Mouse (Mus musculus): ENCODE measurements around the gene Ms4a6d. TPM values are rescaled to one million over a fixed set of nuclear protein-coding genes. Genes with fewer than 3 reads are reported as not detected.
"Not testable (repeated sequence)": the region's sequence is repeated elsewhere in the genome, so short reads cannot be mapped to it uniquely, and the experiment has no call there.

Gene Ms4a6d
- polyA plus RNA-seq, 1 experiment: 2.5 TPM

- no peak for TF ChIP-seq POLR2A (IDR thresholded peaks at IDR 0.05; ENCODE audit: borderline replicate concordance, extremely low read depth, low read depth, low read length)
- TF ChIP-seq CTCF (IDR thresholded peaks at IDR 0.05; ENCODE audit: insufficient read depth, low read length): no peak
- WGBS: 41% methylated on average over 2 of the region's 2 CpGs
- no peak overlapping the region for H3K4me3 ChIP-seq (replicated peaks; ENCODE audit: extremely low read depth, low read depth, low read length)
- DNase-seq: no peak
- no peaks in the 10 kb centered on the region for H3K4me1 ChIP-seq (ENCODE audit: control insufficient read depth, insufficient read depth, low read length)
Observed at GRCm38 (mm10) chr19:11589891-11590449, 14.7 kb downstream of the Ms4a6d start.

GRCm38 (mm10) chr19:11589205-11589604, 15.4 kb downstream of the Ms4a6d start:
- no peak overlapping the region for H3K4me3 ChIP-seq (replicated peaks; ENCODE audit: extremely low read depth, low read depth, low read length)
- TF ChIP-seq CTCF (IDR thresholded peaks at IDR 0.05; ENCODE audit: insufficient read depth, low read length) (no peak), POLR2A (IDR thresholded peaks at IDR 0.05; ENCODE audit: borderline replicate concordance, extremely low read depth, low read depth, low read length) (no peak)

GRCm38 (mm10) chr19:11574965-11575364, 29.7 kb downstream of the Ms4a6d start:
- Histone ChIP-seq H3K4me1 (ENCODE audit: control insufficient read depth, insufficient read depth, low read length) (no peaks in the 10 kb centered on the region), H3K4me3 (replicated peaks; ENCODE audit: extremely low read depth, low read depth, low read length) (no peak overlapping the region)
- TF ChIP-seq CTCF (IDR thresholded peaks at IDR 0.05; ENCODE audit: insufficient read depth, low read length) (no peak), POLR2A (IDR thresholded peaks at IDR 0.05; ENCODE audit: borderline replicate concordance, extremely low read depth, low read depth, low read length) (no peak)
- DNase-seq: no peak
- WGBS: 79% methylated on average over 8 of the region's 8 CpGs

More at GRCm38 (mm10) chr19:11589205-11589604, 15.4 kb downstream of the Ms4a6d start:
- WGBS: 66% methylated on average over 4 of the region's 4 CpGs
- DNase-seq: no peak
- H3K4me1 ChIP-seq (ENCODE audit: control insufficient read depth, insufficient read depth, low read length): no peaks in the 10 kb centered on the region

GRCm38 (mm10) chr19:11559560-11559959, 45.1 kb downstream of the Ms4a6d start:
- DNase-seq; H3K4me1 ChIP-seq (ENCODE audit: control insufficient read depth, insufficient read depth, low read length); H3K4me3 ChIP-seq (replicated peaks; ENCODE audit: extremely low read depth, low read depth, low read length): not testable (repeated sequence)

GRCm38 (mm10) chr19:11554726-11555125, 49.9 kb downstream of the Ms4a6d start:
- no peak overlapping the region for H3K4me3 ChIP-seq (replicated peaks; ENCODE audit: extremely low read depth, low read depth, low read length)
- TF ChIP-seq CTCF (IDR thresholded peaks at IDR 0.05; ENCODE audit: insufficient read depth, low read length) (no peak), POLR2A (IDR thresholded peaks at IDR 0.05; ENCODE audit: borderline replicate concordance, extremely low read depth, low read depth, low read length) (no peak)
- no peaks in the 10 kb centered on the region for H3K4me1 ChIP-seq (ENCODE audit: control insufficient read depth, insufficient read depth, low read length)
- 80% methylated on average over 5 of the region's 5 CpGs for WGBS
- no peak for DNase-seq

GRCm38 (mm10) chr19:11547911-11548310, 56.7 kb downstream of the Ms4a6d start:
- Histone ChIP-seq H3K4me1 (ENCODE audit: control insufficient read depth, insufficient read depth, low read length) (no peaks in the 10 kb centered on the region), H3K4me3 (replicated peaks; ENCODE audit: extremely low read depth, low read depth, low read length) (no peak overlapping the region)
- DNase-seq: no peak
- no peak for TF ChIP-seq POLR2A (IDR thresholded peaks at IDR 0.05; ENCODE audit: borderline replicate concordance, extremely low read depth, low read depth, low read length)

GRCm38 (mm10) chr19:11544383-11544782, 60.3 kb downstream of the Ms4a6d start:
- DNase-seq; H3K4me3 ChIP-seq (replicated peaks; ENCODE audit: extremely low read depth, low read depth, low read length); H3K4me1 ChIP-seq (ENCODE audit: control insufficient read depth, insufficient read depth, low read length): not testable (repeated sequence)
- WGBS: 70% methylated on average over 2 of the region's 2 CpGs

- not testable (repeated sequence) for H3K4me1 ChIP-seq (ENCODE audit: control insufficient read depth, insufficient read depth, low read length); H3K4me3 ChIP-seq (replicated peaks; ENCODE audit: extremely low read depth, low read depth, low read length); DNase-seq
- 71% methylated on average over 1 of the region's 1 CpGs for WGBS
Observed at GRCm38 (mm10) chr19:11540166-11540821, 64.4 kb downstream of the Ms4a6d start.

GRCm38 (mm10) chr19:11537336-11537735, 67.3 kb downstream of the Ms4a6d start:
- DNase-seq: no peak
- peak overlapping the region; percentile 29 for H3K4me3 ChIP-seq (replicated peaks; ENCODE audit: extremely low read depth, low read depth, low read length)
- 25% methylated on average over 1 of the region's 2 CpGs for WGBS

More at GRCm38 (mm10) chr19:11537336-11537735, 67.3 kb downstream of the Ms4a6d start:
- no peaks in the 10 kb centered on the region for H3K4me1 ChIP-seq (ENCODE audit: control insufficient read depth, insufficient read depth, low read length)
- no peak for TF ChIP-seq CTCF (IDR thresholded peaks at IDR 0.05; ENCODE audit: insufficient read depth, low read length)
- no peak for TF ChIP-seq POLR2A (IDR thresholded peaks at IDR 0.05; ENCODE audit: borderline replicate concordance, extremely low read depth, low read depth, low read length)

Other genes starting within 250 kb of the Ms4a6d start
- gene Ms4a4a, start 229.3 kb downstream of the Ms4a6d start, polyA plus RNA-seq (2012; rRNA removed): 0.44 and 0.99 TPM in 2 replicates
- gene Ms4a4c, start 200.1 kb downstream of the Ms4a6d start, polyA plus RNA-seq (2012; rRNA removed): 0.62 and 2.9 TPM in 2 replicates
- gene Ms4a4b, start 161.3 kb downstream of the Ms4a6d start, polyA plus RNA-seq (2012; rRNA removed): 4.3 and 8.7 TPM in 2 replicates
- 3.6 and 7.1 TPM in 2 replicates for gene Ms4a6c, start 135.5 kb downstream of the Ms4a6d start, polyA plus RNA-seq (2012; rRNA removed)
- 3.4 and 8.1 TPM in 2 replicates for gene Gm8369, start 118.9 kb downstream of the Ms4a6d start, polyA plus RNA-seq (2012; rRNA removed)
- gene Ms4a6b, start 88.3 kb downstream of the Ms4a6d start, polyA plus RNA-seq (2012; rRNA removed): 4.2 and 7.2 TPM in 2 replicates
- 31.7 and 38.3 TPM in 2 replicates for gene Ms4a4d, start 68.0 kb downstream of the Ms4a6d start, polyA plus RNA-seq (2012; rRNA removed)
- 0.05 and 0.14 TPM in 2 replicates for gene Ms4a2, start 18.9 kb upstream of the Ms4a6d start, polyA plus RNA-seq (2012; rRNA removed)
- not detected in 2 replicates for gene Ms4a3, start 36.0 kb upstream of the Ms4a6d start, polyA plus RNA-seq (2012; rRNA removed)
- gene Oosp2, start 55.7 kb upstream of the Ms4a6d start, polyA plus RNA-seq (2012; rRNA removed): not detected in 2 replicates
- not detected in 2 replicates for gene Oosp1, start 86.3 kb upstream of the Ms4a6d start, polyA plus RNA-seq (2012; rRNA removed)
- gene Oosp3, start 92.2 kb upstream of the Ms4a6d start, polyA plus RNA-seq (2012; rRNA removed): not detected in 2 replicates
- 0.14 and 0.18 TPM in 2 replicates for gene Gif, start 142.7 kb upstream of the Ms4a6d start, polyA plus RNA-seq (2012; rRNA removed)
- gene Mrpl16, start 165.5 kb upstream of the Ms4a6d start, polyA plus RNA-seq (2012; rRNA removed): 4.8 and 6.6 TPM in 2 replicates
- 22.1 and 23.1 TPM in 2 replicates for gene Stx3, start 214.6 kb upstream of the Ms4a6d start, polyA plus RNA-seq (2012; rRNA removed)
- gene Olfr1417, start 234.4 kb upstream of the Ms4a6d start, polyA plus RNA-seq (2012; rRNA removed): not detected in 2 replicates